Mouse (Mus musculus) gastrocnemius, postnatal 14 days (tissue): ENCODE data around the gene Ppif. TPM values are rescaled to one million over a fixed set of nuclear protein-coding genes. Genes with fewer than 3 reads are reported as not detected.
A peak's percentile ranks its signal among the peaks of the same experiment; 100 is the strongest.

Experiments used
- DNase-seq: peaks from one replicate; pipeline ENCODE4 v3.0.0; 2021; ENCODE audit warnings: mixed read lengths
- intact Hi-C: fragments of 180-260 bp; cut with DNase I; formaldehyde crosslinking; loops from one replicate; pipeline ENCODE4 v1.15.1; 2025; ENCODE audit warnings: low total_unique reads
- total RNA-seq, 2 experiments: library from RNA; stranded (reverse); gene quantifications; 2 replicates each; pipeline ENCODE4 v1.2.3; 2021

Ppif gene
- total RNA-seq, 2 experiments from 2014 or later: 40.9 to 51.4 TPM

DNA sequence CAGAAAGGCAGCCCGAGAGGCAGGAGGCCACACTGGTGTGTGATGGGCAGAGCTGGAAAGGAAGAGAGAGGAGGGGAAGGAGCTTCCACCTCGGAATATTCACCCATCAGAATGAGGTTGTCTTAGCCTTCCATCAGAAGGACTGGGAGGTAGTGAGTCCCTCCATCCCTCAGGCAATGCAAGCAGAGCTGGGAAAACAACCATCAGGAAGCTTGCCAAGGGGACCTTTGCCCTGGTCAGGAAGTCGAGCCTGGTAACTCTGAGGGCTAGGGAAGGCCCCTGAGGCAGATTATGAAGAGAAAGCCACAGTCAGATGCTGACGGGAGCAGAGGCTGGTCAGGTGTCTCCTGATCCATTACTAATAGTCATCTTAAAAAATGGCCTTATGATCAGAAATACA lies 31.7 kb downstream of the Ppif start:
- peak; percentile 14 for DNase-seq
- intact Hi-C loops: no loop called here

DNA sequence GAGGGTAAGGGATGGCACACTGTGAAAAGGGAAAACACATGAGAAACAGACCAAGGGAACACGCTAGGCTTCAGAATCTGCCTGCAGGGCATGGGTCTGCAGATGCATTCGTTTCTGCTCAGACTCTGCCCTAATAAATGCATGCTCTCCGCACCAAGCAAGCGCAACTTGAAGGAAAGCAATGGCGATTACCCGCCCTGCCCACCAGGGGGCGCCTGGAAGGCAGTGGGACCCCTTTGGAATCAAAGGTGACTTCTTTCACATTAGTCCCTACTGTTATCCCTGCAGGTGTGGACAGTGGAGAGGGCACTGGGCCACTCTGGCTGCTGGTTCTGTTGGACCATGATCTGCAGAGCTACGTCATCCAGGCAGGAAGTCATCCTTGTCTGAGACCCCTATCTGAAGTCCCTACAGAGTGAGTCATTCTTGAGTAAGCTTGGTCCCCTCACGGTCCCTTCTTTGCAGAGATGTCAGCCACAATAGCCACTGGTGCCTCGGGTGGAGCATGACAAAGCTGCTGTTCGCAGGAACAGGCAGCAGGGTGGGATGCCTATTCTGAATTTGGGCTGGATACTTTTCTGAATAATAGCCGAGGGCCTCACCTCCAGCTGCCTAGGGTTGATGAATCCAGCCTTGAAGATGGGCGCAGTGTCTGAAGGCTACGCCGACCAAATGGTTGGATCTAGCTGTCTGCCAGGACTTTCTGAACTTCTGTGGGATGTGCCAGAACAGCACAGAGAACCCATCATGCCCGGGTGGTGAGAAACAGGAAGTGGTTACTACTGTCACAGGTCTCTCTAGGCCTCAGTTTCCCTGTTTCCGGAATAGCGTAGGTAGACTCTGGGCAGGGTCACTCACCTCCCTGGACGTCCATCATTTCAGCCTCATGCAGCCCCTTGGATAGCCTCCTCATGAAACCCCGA lies 32.5 kb downstream of the Ppif start:
- peak; percentile 67 for DNase-seq
- intact Hi-C loops: no loop called here

DNA sequence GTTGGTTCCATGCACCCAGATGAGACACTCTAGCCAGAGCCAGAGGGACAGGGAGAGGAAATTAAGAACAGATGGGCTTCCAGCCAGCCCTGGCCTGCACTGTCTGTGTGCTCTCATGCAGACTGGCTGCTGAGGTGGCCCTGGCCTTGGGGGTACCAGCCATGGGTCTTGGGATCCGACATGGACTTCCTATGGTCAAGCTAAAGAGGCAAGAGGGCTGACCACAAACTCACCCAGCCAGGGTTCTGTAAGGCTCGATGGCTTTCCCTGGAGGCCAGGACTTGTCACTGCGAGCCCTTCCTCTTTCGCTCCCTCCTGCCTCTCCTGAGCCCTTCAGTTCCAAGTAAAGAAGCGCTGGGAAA lies 33.2 kb downstream of the Ppif start:
- intact Hi-C loops: no loop called here
- peak; percentile 73 for DNase-seq

GRCm38 (mm10) chr14:25734736-25735716 lies 41.1 kb downstream of the Ppif start:
- intact Hi-C loops: no loop called here
- DNase-seq: peak; percentile 76

GRCm38 (mm10) chr14:25736140-25736539 lies 42.2 kb downstream of the Ppif start:
- DNase-seq: no peak
- intact Hi-C loops: no loop called here

DNA sequence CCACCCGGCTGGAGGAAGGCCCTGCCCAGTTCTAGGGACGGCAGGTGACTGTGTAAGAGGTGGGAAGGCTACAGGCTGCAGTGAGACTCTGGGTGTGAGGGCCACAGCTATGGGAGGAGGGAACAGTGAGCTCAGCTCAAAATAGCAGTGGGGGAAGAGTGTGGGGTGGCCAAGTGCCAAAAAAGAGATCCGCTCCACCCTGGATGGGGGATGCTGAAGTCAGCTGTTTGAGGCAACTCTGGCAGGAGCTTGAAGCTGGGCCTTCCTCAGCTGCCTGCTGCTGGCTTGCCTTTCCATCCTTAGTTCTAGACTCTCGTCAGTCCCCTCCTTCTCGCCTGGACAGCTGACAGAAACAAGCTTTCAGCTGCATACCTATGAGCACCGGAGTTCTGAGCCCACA lies 42.6 kb downstream of the Ppif start:
- intact Hi-C loops: no loop called here
- peak; percentile 88 for DNase-seq

GRCm38 (mm10) chr14:25738591-25739001 lies 44.6 kb downstream of the Ppif start:
- peak; percentile 71 for DNase-seq

DNA sequence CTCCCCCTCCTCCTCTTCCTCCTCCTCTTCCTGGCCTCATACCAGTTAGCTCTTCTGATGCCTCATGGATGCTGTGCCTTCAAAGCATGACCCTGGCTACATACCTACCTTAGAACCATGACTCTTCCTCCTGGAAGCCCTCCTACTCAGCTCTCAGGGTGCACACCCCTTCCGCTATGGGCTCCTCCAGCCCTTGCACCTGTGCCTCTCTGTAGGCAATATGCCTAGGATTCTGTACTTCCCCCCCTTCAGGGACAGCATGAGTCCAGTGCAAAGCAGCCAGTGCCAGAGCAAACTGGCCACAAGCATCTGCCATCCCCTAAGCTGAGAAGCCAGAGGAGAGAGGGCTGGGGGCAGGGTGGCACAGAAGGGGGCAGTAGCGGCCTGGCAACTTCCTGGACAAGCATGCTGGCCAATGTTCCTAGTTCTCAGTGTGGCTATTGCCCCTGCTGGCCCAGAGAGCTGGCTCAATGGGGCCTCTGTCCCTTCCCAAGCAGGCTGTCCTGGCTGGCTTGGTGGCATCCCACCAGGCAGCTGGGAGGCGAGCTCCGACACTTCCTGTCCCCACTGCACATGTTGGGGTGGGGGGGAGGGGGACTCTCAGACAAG lies 46.1 kb downstream of the Ppif start:
- intact Hi-C loops: no loop called here
- peak; percentile 65 for DNase-seq

More at GRCm38 (mm10) chr14:25738591-25739001, 44.6 kb downstream of the Ppif start:
- intact Hi-C loops: no loop called here

- DNase-seq: no peak
- intact Hi-C loops: no loop called here
These were observed 47.3 kb downstream of the Ppif start for GRCm38 (mm10) chr14:25741211-25741610.

DNA sequence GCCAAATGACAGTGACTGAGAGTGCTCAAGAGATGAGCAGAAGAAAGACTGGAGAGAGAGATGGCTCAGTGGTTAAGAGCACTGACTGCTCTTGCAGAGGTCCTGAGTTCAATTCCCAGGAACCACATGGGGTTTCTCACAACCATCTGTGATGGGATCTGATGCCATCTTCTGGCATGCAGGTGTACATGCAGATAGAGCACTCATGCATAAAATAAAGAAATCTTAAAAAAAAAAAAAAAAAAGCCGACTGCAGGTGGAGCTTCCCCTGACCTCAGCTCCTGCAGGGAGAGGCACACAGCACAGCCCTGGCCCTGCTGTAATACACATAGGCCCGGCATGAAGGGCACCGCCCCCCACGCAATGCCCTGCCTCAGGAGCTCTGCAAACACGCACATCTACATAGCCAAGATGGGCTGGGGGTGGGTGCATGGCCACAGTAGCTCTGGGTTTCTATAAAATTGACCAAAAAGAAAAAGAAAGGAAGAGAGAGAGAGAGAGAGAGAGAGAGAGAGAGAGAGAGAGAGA lies 48.0 kb downstream of the Ppif start:
- intact Hi-C loops: no loop called here
- no peak for DNase-seq

- intact Hi-C loops: no loop called here
- no peak for DNase-seq
These were observed 49.0 kb downstream of the Ppif start for GRCm38 (mm10) chr14:25742943-25743342.

DNA sequence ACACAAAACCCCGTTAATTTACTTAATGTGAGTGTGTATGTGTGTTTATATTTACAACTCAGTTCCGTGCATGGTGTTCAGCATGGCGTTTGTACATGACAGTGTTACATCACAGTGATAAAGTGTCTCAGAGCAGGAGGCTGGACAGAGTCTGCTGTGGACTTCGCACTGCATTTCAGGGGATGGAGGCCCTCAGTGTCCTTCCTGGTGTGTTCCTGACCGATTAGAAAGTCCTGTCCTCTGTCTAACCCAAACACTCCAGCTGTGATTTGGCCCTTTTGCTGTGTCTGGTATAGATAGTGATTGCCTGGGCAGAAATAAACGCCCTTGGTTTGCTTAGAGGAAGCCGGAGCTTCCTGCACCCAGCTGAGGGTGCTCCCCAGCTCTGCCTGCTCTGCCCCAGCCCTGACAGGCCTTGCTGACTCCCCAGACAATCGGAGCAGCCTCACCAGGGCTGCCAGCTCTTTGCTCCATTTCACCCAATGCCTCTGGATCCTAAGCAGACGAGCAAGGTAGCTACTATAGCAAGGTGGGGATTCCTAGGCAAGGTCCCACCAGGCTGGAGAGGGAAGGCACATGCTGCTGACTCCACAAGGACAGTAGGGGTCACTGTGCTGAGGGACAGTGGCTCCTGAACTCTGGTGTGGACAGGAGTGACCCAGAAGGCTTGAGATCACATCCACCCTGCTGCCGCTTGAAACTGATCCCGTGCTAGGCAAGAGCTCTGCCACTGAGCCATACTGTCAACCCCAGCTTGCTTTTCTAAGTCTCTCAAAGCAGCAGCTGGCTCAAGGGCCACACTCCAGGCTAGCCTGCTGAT lies 51.6 kb downstream of the Ppif start:
- DNase-seq: no peak
- intact Hi-C loops: no loop called here

DNA sequence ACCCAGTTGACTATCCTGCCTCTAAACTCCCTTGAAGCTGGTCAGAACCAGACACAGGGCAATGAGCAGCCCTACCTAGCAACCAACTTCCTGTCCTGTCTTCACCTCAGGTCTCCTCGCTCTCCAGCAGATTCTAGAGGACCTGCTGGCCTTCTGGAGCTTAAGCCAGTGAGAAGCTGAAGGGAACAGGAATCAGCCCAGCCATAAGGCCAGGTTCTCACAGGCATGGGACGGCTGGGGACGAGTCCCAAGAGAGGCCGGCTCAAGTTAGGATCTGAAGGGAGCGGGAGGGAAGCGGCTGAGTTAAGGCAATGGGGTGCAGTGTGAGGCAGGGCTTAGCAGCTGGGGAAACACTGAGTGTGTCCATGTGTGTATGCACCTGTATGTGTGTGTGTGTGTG lies 52.4 kb downstream of the Ppif start:
- no peak for DNase-seq
- intact Hi-C loops: no loop called here

DNA sequence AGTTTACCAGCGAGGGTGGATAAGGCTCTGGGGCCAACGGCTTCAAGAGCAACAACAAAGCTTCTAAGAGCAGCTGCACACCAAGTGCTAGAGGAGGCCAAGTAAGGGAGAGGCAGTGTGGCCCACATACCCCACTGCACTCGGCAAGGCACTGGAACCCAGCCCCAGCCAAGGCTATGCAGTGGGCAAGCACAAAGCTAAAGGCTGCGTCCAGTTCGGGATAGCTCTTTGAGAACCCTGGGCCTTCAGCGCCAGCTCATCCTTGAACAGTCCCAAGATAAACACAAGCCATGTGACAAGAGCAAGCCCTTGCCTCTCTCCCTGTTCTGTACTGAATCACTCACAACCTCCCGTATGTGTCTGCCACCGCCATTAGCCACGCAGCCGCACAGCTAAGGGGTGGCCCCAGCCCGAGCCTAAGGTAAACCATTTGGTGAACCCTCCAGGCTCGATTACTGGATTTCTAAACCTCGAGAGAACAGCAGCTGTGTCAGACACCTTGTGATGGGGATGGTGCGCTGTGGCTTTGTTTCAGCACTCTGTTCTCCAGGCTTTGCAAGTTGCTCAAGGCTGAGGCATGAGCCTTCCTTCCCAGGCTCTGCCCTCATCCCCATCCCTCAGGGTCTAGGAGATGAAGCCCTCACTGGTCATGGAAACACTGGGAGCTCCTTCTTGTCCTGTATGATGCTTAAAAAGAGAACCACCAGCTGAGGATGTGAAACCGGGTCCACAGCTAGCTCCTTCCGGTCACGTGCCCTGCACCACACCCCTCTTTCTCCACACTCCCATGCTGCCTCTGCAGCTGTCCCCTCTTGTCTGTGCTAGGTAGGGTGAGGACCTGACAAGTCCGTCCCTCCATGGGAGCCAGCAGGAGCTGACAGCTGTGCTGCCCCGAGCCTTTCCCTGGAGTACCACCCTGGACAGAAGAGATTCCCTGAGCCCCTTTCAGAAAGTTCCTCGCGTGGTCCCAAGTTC lies 53.3 kb downstream of the Ppif start:
- DNase-seq: peak; percentile 63
- intact Hi-C loops: no loop called here

GRCm38 (mm10) chr14:25747996-25748756 lies 54.2 kb downstream of the Ppif start:
- no peak for DNase-seq

GRCm38 (mm10) chr14:25749143-25749909 lies 55.4 kb downstream of the Ppif start:
- DNase-seq: peak; percentile 78
- intact Hi-C loops: no loop called here

More at GRCm38 (mm10) chr14:25747996-25748756, 54.2 kb downstream of the Ppif start:
- intact Hi-C loops: no loop called here
